Mouse (Mus musculus) olfactory bulb, adult 2 months (tissue): ENCODE measurements around the gene Slc38a10. TPM values are rescaled to one million over a fixed set of nuclear protein-coding genes. Genes with fewer than 3 reads are reported as not detected.

Source experiments
- H3K27ac ChIP-seq: fragments of 200-500 bp; 2 replicates; pipeline ENCODE4 v1.5.1; 2012; ENCODE audit warnings: low read depth, low read length; ENCODE audit not compliant: insufficient read depth
- H3K4me1 ChIP-seq: fragments of 200-500 bp; 2 replicates; pipeline ENCODE4 v1.6.1; 2012; ENCODE audit warnings: low read length; ENCODE audit not compliant: control insufficient read depth, insufficient read depth
- H3K4me3 ChIP-seq: fragments of 200-500 bp; 2 replicates; pipeline ENCODE4 v1.5.1; 2012; ENCODE audit warnings: mild to moderate bottlenecking, low read depth, low read length, moderate library complexity; ENCODE audit not compliant: insufficient read depth
- CTCF ChIP-seq: fragments of 200-500 bp; IDR thresholded peaks from 2 replicates; pipeline ENCODE4 v1.5.1; 2012; ENCODE audit warnings: low read depth, mild to moderate bottlenecking, low read length, moderate library complexity; ENCODE audit not compliant: insufficient read depth
- POLR2A ChIP-seq: fragments of 200-500 bp; IDR thresholded peaks from 2 replicates; pipeline ENCODE4 v1.6.1; 2012; ENCODE audit warnings: mild to moderate bottlenecking, low read depth, low read length, moderate library complexity; ENCODE audit not compliant: insufficient read depth
- WGBS: fragments of 180-500 bp; shearing (Covaris S2); methylation state at CpG from one replicate; pipeline ENCODE4 v1.1.7; 2018; 5-methylcytosine and 5-hydroxymethylcytosine counted together
- polyA plus RNA-seq: library from polyadenylated mRNA; stranded (reverse); fragments of >200 nt; gene quantifications from 2 replicates; pipeline ENCODE4 v1.2.4, GENCODE M21; 2012; ENCODE audit warnings: low replicate concordance; ENCODE audit not compliant: missing spikeins, insufficient read depth, insufficient read length

Gene Slc38a10
- polyA plus RNA-seq, 1 experiment: 77.6 TPM

- TF ChIP-seq POLR2A (no peak), CTCF (no peak)
- 91% methylated on average over 8 of the region's 8 CpGs for WGBS
Measured at GRCm38 (mm10) chr11:120148201-120148855, 2.8 kb downstream of the Slc38a10 start.

GRCm38 (mm10) chr11:120143708-120144497 is 7.2 kb downstream of the Slc38a10 start:
- no peak overlapping the region for H3K27ac ChIP-seq
- TF ChIP-seq CTCF: no peak
- no peak for TF ChIP-seq POLR2A
- WGBS: 80% methylated on average over 13 of the region's 13 CpGs
- peaks cover 24% of the 10 kb centered on the region for H3K4me1 ChIP-seq
- H3K4me3 ChIP-seq: no peak overlapping the region

More at GRCm38 (mm10) chr11:120148201-120148855, 2.8 kb downstream of the Slc38a10 start:
- Histone ChIP-seq H3K4me1 (peaks cover 13% of the 10 kb centered on the region), H3K4me3 (no peak overlapping the region), H3K27ac (no peak overlapping the region)

- 67% methylated on average over 3 of the region's 3 CpGs for WGBS
- Histone ChIP-seq H3K4me3 (no peak overlapping the region), H3K4me1 (peaks cover 31% of the 10 kb centered on the region), H3K27ac (no peak overlapping the region)
- TF ChIP-seq POLR2A (no peak), CTCF (no peak)
Measured at GRCm38 (mm10) chr11:120142601-120143051, 8.5 kb downstream of the Slc38a10 start.

- no peak overlapping the region for H3K4me3 ChIP-seq
- TF ChIP-seq CTCF: no peak
- no peak for TF ChIP-seq POLR2A
- H3K27ac ChIP-seq: no peak overlapping the region
- H3K4me1 ChIP-seq: peaks cover 47% of the 10 kb centered on the region
- WGBS: 80% methylated on average over 6 of the region's 6 CpGs
Measured at GRCm38 (mm10) chr11:120140255-120140654, 10.9 kb downstream of the Slc38a10 start.

GRCm38 (mm10) chr11:120139309-120139731 is 11.8 kb downstream of the Slc38a10 start:
- Histone ChIP-seq H3K4me1 (peaks cover 44% of the 10 kb centered on the region), H3K4me3 (no peak overlapping the region), H3K27ac (no peak overlapping the region)
- WGBS: 41% methylated on average over 10 of the region's 10 CpGs
- no peak for TF ChIP-seq POLR2A
- TF ChIP-seq CTCF: no peak

- H3K27ac ChIP-seq: no peak overlapping the region
Measured at GRCm38 (mm10) chr11:120137625-120138004, 13.5 kb downstream of the Slc38a10 start.

GRCm38 (mm10) chr11:120136796-120137624 is 14.1 kb downstream of the Slc38a10 start:
- Histone ChIP-seq H3K4me1 (peaks cover 37% of the 10 kb centered on the region), H3K4me3 (no peak overlapping the region), H3K27ac (no peak overlapping the region)
- TF ChIP-seq POLR2A (no peak), CTCF (no peak)
- WGBS: 46% methylated on average over 23 of the region's 23 CpGs

More at GRCm38 (mm10) chr11:120137625-120138004, 13.5 kb downstream of the Slc38a10 start:
- WGBS: 78% methylated on average over 5 of the region's 5 CpGs
- H3K4me1 ChIP-seq: peaks cover 41% of the 10 kb centered on the region
- H3K4me3 ChIP-seq: no peak overlapping the region
- TF ChIP-seq POLR2A (no peak), CTCF (no peak)

DNA sequence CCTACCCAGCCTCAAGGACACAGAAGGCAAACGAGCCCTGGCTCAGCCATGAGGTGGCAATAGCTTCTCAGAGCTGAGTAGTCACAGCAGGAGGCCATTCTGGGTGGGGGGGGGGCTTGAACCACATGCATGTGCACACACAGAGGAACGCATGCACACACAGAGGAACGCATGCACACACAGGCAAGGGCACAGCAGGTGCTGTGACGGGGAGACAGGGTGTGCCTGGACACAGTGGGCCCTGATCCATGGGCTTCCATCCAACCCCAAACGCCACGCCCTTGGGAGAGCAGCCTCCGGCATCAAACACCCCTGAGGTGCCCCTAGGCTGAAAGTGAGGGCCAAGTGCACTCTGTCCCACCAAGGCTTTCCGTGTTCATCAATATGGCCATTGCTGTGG is 15.0 kb downstream of the Slc38a10 start:
- H3K4me3 ChIP-seq: no peak overlapping the region
- H3K4me1 ChIP-seq: peaks cover 37% of the 10 kb centered on the region
- no peak for TF ChIP-seq CTCF
- no peak for TF ChIP-seq POLR2A
- 77% methylated on average over 8 of the region's 8 CpGs for WGBS
- no peak overlapping the region for H3K27ac ChIP-seq
